Mouse (Mus musculus): ENCODE results near the gene Gm44596. TPM values are rescaled to one million over a fixed set of nuclear protein-coding genes. Genes with fewer than 3 reads are reported as not detected.

Gm44596 gene
- polyA plus RNA-seq, 1 experiment from 2014 or later: not detected

DNA sequence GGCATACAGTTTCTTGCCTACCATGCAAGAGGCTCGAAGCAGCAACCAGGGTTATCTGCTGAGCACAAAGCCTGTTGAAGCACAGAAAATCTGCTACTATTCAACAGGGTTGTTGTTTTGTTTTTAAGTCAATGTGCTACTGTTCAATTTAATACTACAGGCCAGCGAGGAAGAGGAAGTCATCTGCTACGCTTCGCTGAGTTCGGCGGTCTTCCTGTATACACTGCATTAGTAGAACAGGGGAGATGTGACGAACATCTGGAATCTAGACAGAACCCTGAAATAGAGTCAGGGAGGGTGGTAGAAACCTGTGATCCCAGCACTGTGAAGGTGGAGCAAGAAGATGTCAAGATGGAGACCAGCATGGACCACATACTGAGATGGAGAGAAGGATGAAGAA, 8.4 kb downstream of the Gm44596 start:
- Histone ChIP-seq H3K27ac (replicated peaks) (no peak overlapping the region), H3K4me1 (0 out of 2 replicates have a peak, but pooled peaks cover 4% of the 10 kb centered on the region), H3K9ac (replicated peaks) (no peak overlapping the region), H3K4me2 (replicated peaks) (no peak overlapping the region), H3K36me3 (no peaks in the 10 kb centered on the region), H3K4me3 (no peak overlapping the region), H3K27me3 (no peaks in the 10 kb centered on the region), H3K9me3 (no peaks in the 10 kb centered on the region)
- 77% methylated on average over 7 of the region's 7 CpGs for WGBS
- ATAC-seq (ENCODE audit: low FRiP score, low read depth): no peak

DNA sequence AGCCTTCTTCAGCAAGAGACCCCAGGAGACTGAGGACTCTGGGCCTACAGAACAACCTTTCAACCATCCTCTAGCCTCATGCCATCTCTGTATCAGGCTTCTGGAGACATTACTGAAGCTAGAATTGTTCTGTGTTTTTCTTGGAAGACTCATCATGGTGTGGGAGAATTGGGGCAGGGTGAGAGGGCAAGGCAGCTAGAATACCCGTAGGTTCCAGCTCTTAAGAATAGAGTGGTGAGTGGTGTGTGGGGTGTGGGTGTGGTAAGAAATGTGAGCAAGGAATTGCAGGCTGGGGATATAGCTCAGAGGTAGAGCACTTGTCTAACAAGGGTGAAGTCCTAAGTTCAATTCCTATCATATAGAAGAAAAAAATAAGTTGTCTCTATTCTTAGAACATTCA, 9.7 kb downstream of the Gm44596 start:
- Histone ChIP-seq H3K27me3 (no peaks in the 10 kb centered on the region), H3K36me3 (no peaks in the 10 kb centered on the region), H3K4me2 (replicated peaks) (no peak overlapping the region), H3K27ac (replicated peaks) (no peak overlapping the region), H3K4me1 (0 out of 2 replicates have a peak, but pooled peaks cover 4% of the 10 kb centered on the region), H3K9ac (replicated peaks) (no peak overlapping the region), H3K9me3 (no peaks in the 10 kb centered on the region), H3K4me3 (no peak overlapping the region)
- WGBS: 91% methylated on average over 1 of the region's 1 CpGs
- ATAC-seq (ENCODE audit: low FRiP score, low read depth): no peak

- no peak for ATAC-seq (ENCODE audit: low FRiP score, low read depth)
- Histone ChIP-seq H3K4me3 (no peak overlapping the region), H3K27ac (replicated peaks) (no peak overlapping the region), H3K4me2 (replicated peaks) (no peak overlapping the region), H3K27me3 (no peaks in the 10 kb centered on the region), H3K36me3 (no peaks in the 10 kb centered on the region), H3K9ac (replicated peaks) (no peak overlapping the region), H3K9me3 (no peaks in the 10 kb centered on the region), H3K4me1 (0 out of 2 replicates have a peak, but pooled peaks cover 4% of the 10 kb centered on the region)
- WGBS: 85% methylated on average over 1 of the region's 1 CpGs
Measured at GRCm38 (mm10) chr6:128389185-128389584, 13.9 kb downstream of the Gm44596 start.

DNA sequence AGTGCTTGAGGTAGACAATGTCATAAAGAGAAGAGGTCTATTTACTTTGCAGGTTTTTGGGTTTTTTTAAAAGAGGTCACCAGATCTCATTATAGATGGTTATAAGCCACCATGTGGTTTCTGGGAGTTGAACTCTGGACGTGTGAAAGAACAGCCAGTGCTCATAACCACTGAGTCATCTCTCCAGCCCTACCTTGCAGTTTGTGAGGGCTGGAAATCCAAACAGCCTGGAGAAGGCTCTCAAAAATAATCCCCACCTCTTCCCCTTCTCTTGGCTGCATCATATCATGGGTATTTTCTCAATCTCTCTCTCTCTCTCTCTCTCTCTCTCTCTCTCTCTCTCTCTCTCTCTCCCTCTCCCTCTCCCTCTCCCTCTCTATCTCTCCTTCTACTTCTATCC, 15.4 kb downstream of the Gm44596 start:
- Histone ChIP-seq H3K4me3 (no peak overlapping the region), H3K27ac (replicated peaks) (no peak overlapping the region), H3K4me2 (replicated peaks) (no peak overlapping the region), H3K36me3 (no peaks in the 10 kb centered on the region), H3K4me1 (0 out of 2 replicates have a peak, but pooled peaks cover 4% of the 10 kb centered on the region), H3K9ac (replicated peaks) (no peak overlapping the region), H3K9me3 (no peaks in the 10 kb centered on the region), H3K27me3 (no peaks in the 10 kb centered on the region)
- ATAC-seq (ENCODE audit: low FRiP score, low read depth): no peak
- WGBS: 59% methylated on average over 1 of the region's 1 CpGs

GRCm38 (mm10) chr6:128397574-128398261, 22.4 kb downstream of the Gm44596 start:
- Histone ChIP-seq H3K4me3 (no peak overlapping the region), H3K27ac (replicated peaks) (no peak overlapping the region), H3K36me3 (no peaks in the 10 kb centered on the region), H3K4me2 (replicated peaks) (no peak overlapping the region), H3K9ac (replicated peaks) (no peak overlapping the region), H3K27me3 (no peaks in the 10 kb centered on the region), H3K4me1 (peaks cover 9% of the 10 kb centered on the region), H3K9me3 (no peaks in the 10 kb centered on the region)
- ATAC-seq (ENCODE audit: low FRiP score, low read depth): no peak
- WGBS: 87% methylated on average over 7 of the region's 7 CpGs

GRCm38 (mm10) chr6:128398996-128399395, 23.7 kb downstream of the Gm44596 start, which contains the start of gene Nrip2:
Gene Nrip2 (plus strand): TSS chr6:128399296.
- Histone ChIP-seq H3K4me2 (replicated peaks) (peak within 1 kb of the TSS; percentile 28), H3K4me3 (peak within 1 kb of the TSS; percentile 3; the same call in 1 of the 2 replicates), H3K27me3 (no peaks in the 10 kb centered on the region), H3K4me1 (peaks cover 9% of the 10 kb centered on the region), H3K9ac (replicated peaks) (no peak within 1 kb of the TSS), H3K36me3 (no peaks in the 10 kb centered on the region), H3K9me3 (no peaks in the 10 kb centered on the region), H3K27ac (replicated peaks) (peak within 1 kb of the TSS; percentile 49)
- ATAC-seq (ENCODE audit: low FRiP score, low read depth): no peak
- WGBS: 67% methylated on average over 3 of the region's 3 CpGs

DNA sequence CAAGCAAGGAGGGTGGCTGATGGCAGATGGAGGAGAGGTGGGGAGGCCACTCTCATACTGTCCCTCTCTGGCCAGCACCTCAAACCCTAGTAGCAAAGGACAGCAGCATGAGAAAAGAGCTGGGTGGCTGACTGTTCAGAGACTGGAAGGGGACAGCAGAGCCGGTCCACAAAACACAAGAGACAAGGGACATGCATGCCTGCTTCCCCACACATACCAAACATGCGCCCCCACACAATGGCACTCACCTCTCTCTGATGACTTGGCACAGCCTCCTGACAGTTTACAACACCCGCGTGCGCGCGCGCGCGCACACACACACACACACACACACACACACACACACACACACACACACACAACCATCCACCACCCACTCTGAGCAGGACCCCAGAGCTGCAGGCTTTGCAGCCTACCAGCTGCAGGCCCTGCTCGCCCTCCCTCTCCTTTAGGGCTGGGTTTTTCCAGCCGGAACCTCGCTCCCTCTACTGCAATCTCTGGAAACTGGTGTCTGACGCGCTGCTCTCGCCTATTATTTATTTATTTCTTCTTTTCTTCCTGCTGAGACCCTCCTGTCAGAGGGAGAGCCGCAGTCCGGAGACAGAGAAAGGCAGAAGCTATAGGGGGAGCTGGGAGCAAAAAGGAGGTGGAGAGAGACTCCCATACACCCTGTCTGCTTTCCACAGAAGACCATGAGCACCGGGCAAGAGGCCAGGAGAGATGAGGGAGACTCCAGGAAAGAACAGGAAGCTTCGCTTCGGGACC, 24.3 kb downstream of the Gm44596 start:
- Histone ChIP-seq H3K27me3 (no peaks in the 10 kb centered on the region), H3K9ac (replicated peaks) (no peak overlapping the region), H3K9me3 (no peaks in the 10 kb centered on the region), H3K27ac (replicated peaks) (peak overlapping the region; percentile 49), H3K36me3 (no peaks in the 10 kb centered on the region), H3K4me2 (replicated peaks) (peak overlapping the region; percentile 28), H3K4me3 (peak overlapping the region; percentile 3; the same call in 1 of the 2 replicates), H3K4me1 (peaks cover 9% of the 10 kb centered on the region)
- 45% methylated on average over 16 of the region's 21 CpGs for WGBS
- peak; percentile 71 for ATAC-seq (ENCODE audit: low FRiP score, low read depth)

DNA sequence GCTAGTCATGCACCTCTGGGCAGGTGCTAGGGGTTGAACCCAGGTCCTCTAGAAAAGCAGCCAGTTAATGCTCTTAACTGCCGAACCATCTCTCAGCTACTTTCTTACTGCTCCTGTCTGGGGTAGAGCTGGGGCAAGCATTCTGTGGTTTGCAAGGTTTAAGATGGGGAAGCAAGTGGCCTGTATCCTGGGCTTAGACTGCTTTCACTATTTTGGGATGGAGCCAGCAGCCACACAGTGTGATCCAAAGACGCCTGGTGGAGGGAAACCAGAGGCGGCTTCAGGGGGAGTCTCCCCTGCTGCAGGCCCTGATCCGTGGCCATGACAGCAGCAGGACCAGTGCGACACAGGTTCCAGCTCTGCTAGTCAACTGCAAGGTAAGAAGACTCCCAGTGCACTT, 29.4 kb downstream of the Gm44596 start:
- 62% methylated on average over 5 of the region's 5 CpGs for WGBS
- no peak overlapping the region for H3K4me3 ChIP-seq
- H3K9me3 ChIP-seq: no peaks in the 10 kb centered on the region
- no peak for ATAC-seq (ENCODE audit: low FRiP score, low read depth)
- H3K27me3 ChIP-seq: no peaks in the 10 kb centered on the region
- H3K36me3 ChIP-seq: peaks cover 36% of the 10 kb centered on the region
- H3K4me2 ChIP-seq (replicated peaks): no peak overlapping the region
- H3K4me1 ChIP-seq: peaks cover 4% of the 10 kb centered on the region
- no peak overlapping the region for H3K27ac ChIP-seq (replicated peaks)
- no peak overlapping the region for H3K9ac ChIP-seq (replicated peaks)

DNA sequence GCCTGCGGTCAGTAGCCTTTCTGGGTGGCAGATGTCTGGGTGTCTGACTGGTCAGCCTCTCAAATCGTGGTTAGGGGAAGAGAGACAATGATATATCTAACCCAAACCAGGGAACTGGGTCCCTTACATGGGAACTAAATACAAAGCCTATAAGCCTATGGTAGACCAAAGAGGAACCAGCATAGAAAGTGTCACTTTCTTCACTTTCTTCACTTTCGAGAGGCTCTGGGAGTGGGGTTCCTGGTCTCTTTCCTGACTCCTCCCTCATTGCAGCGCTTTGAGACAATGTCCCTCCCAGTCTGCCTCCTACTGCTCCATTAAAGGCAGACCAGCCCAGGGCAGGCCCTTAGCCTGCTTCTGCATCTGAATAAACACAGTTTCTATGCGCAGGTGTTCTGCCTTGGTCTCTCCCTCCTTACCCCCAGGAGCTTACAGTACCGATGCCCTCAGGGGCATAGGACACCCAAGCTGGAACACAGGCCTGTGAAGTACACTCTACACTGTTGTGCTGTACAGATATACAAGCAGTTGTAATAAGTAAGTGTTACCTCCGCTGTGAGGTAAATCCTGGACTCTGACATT, 33.3 kb downstream of the Gm44596 start:
- Histone ChIP-seq H3K36me3 (peaks cover 68% of the 10 kb centered on the region), H3K9me3 (no peaks in the 10 kb centered on the region), H3K27me3 (no peaks in the 10 kb centered on the region), H3K4me3 (no peak overlapping the region), H3K4me1 (no peaks in the 10 kb centered on the region), H3K9ac (replicated peaks) (no peak overlapping the region), H3K27ac (replicated peaks) (no peak overlapping the region), H3K4me2 (replicated peaks) (no peak overlapping the region)
- WGBS: 87% methylated on average over 7 of the region's 7 CpGs
- no peak for ATAC-seq (ENCODE audit: low FRiP score, low read depth)

DNA sequence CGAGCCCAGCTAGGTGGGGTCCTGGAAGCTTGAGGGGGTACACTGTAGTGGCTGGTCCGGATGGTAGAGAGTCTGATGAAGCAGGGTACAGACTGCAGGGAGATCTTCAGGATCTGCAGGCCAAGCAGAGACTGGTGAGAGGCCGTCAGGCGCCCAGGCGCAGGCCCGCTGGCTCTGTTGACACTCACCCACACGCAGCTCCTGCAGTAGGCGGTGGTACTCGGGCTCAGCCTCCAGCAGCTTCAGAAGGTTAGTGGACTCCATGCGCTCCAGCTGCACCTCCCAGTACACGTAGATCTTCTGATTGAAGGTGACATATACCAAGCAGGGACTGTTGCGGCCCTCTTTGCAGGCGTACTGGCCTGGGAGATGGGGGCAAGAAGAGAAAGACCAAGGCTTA, 35.0 kb downstream of the Gm44596 start:
- Histone ChIP-seq H3K4me1 (no peaks in the 10 kb centered on the region), H3K9me3 (no peaks in the 10 kb centered on the region), H3K9ac (replicated peaks) (no peak overlapping the region), H3K27me3 (no peaks in the 10 kb centered on the region), H3K36me3 (peaks cover 68% of the 10 kb centered on the region), H3K27ac (replicated peaks) (no peak overlapping the region), H3K4me3 (no peak overlapping the region), H3K4me2 (replicated peaks) (no peak overlapping the region)
- 95% methylated on average over 13 of the region's 13 CpGs for WGBS
- no peak for ATAC-seq (ENCODE audit: low FRiP score, low read depth)

DNA sequence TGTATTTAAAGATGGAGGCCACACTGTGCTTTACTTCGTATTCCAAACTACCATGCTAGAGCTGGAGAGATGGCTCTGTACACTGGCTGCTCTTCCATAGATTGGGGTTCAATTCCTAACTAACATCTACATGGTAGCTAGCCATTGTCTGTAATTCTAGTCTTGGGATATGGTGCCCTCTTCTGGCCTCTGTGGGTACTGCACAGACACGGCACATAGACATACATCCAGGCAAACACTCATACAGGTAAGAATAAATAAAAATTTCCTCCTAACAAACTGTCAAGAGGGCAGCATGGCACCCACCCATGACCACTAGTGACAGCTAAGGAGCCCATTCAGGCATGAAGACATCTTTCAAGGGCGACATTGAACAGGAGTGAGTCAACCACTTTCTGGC, 35.8 kb downstream of the Gm44596 start:
- Histone ChIP-seq H3K27me3 (no peaks in the 10 kb centered on the region), H3K4me3 (no peak overlapping the region), H3K9ac (replicated peaks) (no peak overlapping the region), H3K36me3 (peaks cover 71% of the 10 kb centered on the region), H3K9me3 (no peaks in the 10 kb centered on the region), H3K27ac (replicated peaks) (no peak overlapping the region), H3K4me1 (no peaks in the 10 kb centered on the region), H3K4me2 (replicated peaks) (no peak overlapping the region)
- 0 out of 2 replicates have a peak, but pooled peaks have one; percentile 32 for ATAC-seq (ENCODE audit: low FRiP score, low read depth)
- 21% methylated on average over 3 of the region's 3 CpGs for WGBS

GRCm38 (mm10) chr6:128416169-128416568, 40.9 kb downstream of the Gm44596 start:
- Histone ChIP-seq H3K9me3 (no peaks in the 10 kb centered on the region), H3K9ac (replicated peaks) (no peak overlapping the region), H3K27ac (replicated peaks) (no peak overlapping the region), H3K27me3 (no peaks in the 10 kb centered on the region), H3K4me2 (replicated peaks) (no peak overlapping the region), H3K4me3 (no peak overlapping the region), H3K36me3 (peaks cover 39% of the 10 kb centered on the region), H3K4me1 (no peaks in the 10 kb centered on the region)
- ATAC-seq (ENCODE audit: low FRiP score, low read depth): no peak
- WGBS: 83% methylated on average over 5 of the region's 5 CpGs
